Mouse (Mus musculus) frontal cortex, adult 2 months (tissue): Measurements from ENCODE around the gene Sncb. TPM values are rescaled to one million over a fixed set of nuclear protein-coding genes. Genes with fewer than 3 reads are reported as not detected.
A peak's percentile ranks its signal among the peaks of the same experiment; 100 is the strongest.

Experiments
- DNase-seq, 2 experiments: peaks; one replicate each; pipeline ENCODE4 v3.0.0; 2022; ENCODE audit warnings: low spot score in 1 of 2; ENCODE audit errors: extremely low spot score in 1 of 2
- polyA plus RNA-seq: library from polyadenylated mRNA; depleted of rRNA; stranded (reverse); fragments of >200 nt; gene quantifications from 2 replicates; pipeline ENCODE4 v1.2.3, GENCODE M21; 2012; rRNA removed

Gene Sncb
- polyA plus RNA-seq, 1 experiment = 602 TPM

GRCm38 (mm10) chr13:54749864-54750411 is 16.5 kb downstream of the Sncb start, which contains the start of gene Gprin1:
TSS of gene Gprin1 (minus strand) at chr13:54749874.
- DNase-seq = no peak

- peak in 1 of 2 experiments; percentile 75 for DNase-seq
Observed at GRCm38 (mm10) chr13:54749061-54749863, 17.1 kb downstream of the Sncb start.

GRCm38 (mm10) chr13:54748721-54749060 is 17.7 kb downstream of the Sncb start:
- DNase-seq = no peak

GRCm38 (mm10) chr13:54748190-54748589 is 18.2 kb downstream of the Sncb start:
- DNase-seq = no peak

- no peak for DNase-seq
Observed at GRCm38 (mm10) chr13:54746896-54747295, 19.5 kb downstream of the Sncb start.

- DNase-seq = no peak
Observed at GRCm38 (mm10) chr13:54746110-54746509, 20.3 kb downstream of the Sncb start.

GRCm38 (mm10) chr13:54738213-54738601 is 28.2 kb downstream of the Sncb start:
- no peak for DNase-seq

GRCm38 (mm10) chr13:54737488-54738212 is 28.7 kb downstream of the Sncb start:
- no peak for DNase-seq

- no peak for DNase-seq
Observed at GRCm38 (mm10) chr13:54736931-54737330, 29.5 kb downstream of the Sncb start.

GRCm38 (mm10) chr13:54726131-54726530 is 40.3 kb downstream of the Sncb start:
- no peak for DNase-seq

GRCm38 (mm10) chr13:54723143-54723542 is 43.3 kb downstream of the Sncb start:
- DNase-seq = no peak

GRCm38 (mm10) chr13:54716916-54717315 is 49.5 kb downstream of the Sncb start:
- DNase-seq = peak in 1 of 2 experiments; percentile 78

- no peak for DNase-seq
Observed at GRCm38 (mm10) chr13:54714996-54715395, 51.4 kb downstream of the Sncb start.

GRCm38 (mm10) chr13:54714393-54714792 is 52.0 kb downstream of the Sncb start:
- peak in 1 of 2 experiments; percentile 49 for DNase-seq

GRCm38 (mm10) chr13:54710866-54711265 is 55.5 kb downstream of the Sncb start:
- no peak for DNase-seq

Other genes starting within 250 kb of the Sncb start
- 165 and 175 TPM in 2 replicates for gene 4833439L19Rik, start 201.2 kb downstream of the Sncb start, polyA plus RNA-seq
- 13.5 and 20.6 TPM in 2 replicates for gene Arl10, start 191.6 kb downstream of the Sncb start, polyA plus RNA-seq
- gene Nop16, start 176.5 kb downstream of the Sncb start, polyA plus RNA-seq = 24.5 and 29.3 TPM in 2 replicates
- gene Higd2a, start 176.4 kb downstream of the Sncb start, polyA plus RNA-seq = 233 and 327 TPM in 2 replicates
- 306 and 339 TPM in 2 replicates for gene Cltb, start 155.3 kb downstream of the Sncb start, polyA plus RNA-seq
- 35.0 and 39.6 TPM in 2 replicates for gene Faf2, start 144.8 kb downstream of the Sncb start, polyA plus RNA-seq
- 133 and 142 TPM in 2 replicates for gene Rnf44, start 72.7 kb downstream of the Sncb start, polyA plus RNA-seq
- gene Cdhr2, start 65.1 kb downstream of the Sncb start, polyA plus RNA-seq = 0.15 and 0.22 TPM in 2 replicates
- 82.2 and 88.5 TPM in 2 replicates for gene Gprin1, start 16.7 kb downstream of the Sncb start, polyA plus RNA-seq
- gene Eif4e1b, start 17.4 kb upstream of the Sncb start, polyA plus RNA-seq = not detected in 2 replicates
- gene Tspan17, start 22.8 kb upstream of the Sncb start, polyA plus RNA-seq = 48.2 and 57.8 TPM in 2 replicates
- gene Unc5a, start 182.8 kb upstream of the Sncb start, polyA plus RNA-seq = 47.8 and 51.5 TPM in 2 replicates